In the genomic region with DNA sequence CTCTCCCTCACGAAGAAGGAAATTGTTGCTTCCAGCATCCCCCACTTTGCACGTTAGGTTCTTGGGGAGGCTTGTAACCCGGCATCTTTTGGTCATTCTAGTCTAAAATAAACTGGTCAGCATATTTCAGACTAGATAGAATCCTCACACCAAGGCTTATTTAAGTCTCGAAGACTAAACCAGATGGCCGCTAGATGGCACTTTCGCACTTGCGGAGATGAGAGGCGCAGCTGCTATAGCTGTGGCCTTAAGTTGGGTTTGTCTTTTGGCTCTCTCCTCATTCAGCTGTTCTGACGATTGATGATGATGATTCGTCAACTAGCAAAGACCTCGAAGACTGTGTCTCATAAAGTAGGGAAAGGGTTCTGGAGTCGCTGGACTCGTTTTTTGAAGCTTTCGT, we compare ENCODE assay signal across 8 mouse cellular contexts. TPM values are rescaled to one million over a fixed set of nuclear protein-coding genes. Genes with fewer than 3 reads are reported as not detected.
DNase-seq lines count a peak whose midpoint lies in the region; ATAC-seq and TF ChIP-seq lines count a peak whose summit lies in the region.

No protein-coding gene starts in this region.

- peak; percentile 15 to 34 for DNase-seq in urinary bladder, postnatal 36 days (ENCODE audit: low spot score in 2 of 2)
- no peak for DNase-seq in urinary bladder, postnatal 10 days (ENCODE audit: low spot score)
- DNase-seq in c-Kit-positive CD71-positive TER-119-negative erythroid progenitor cells, embryonic 14.5 days (ENCODE audit: low read depth) = peak; percentile 83
- DNase-seq in forebrain, postnatal 0 days = peak; percentile 93
- peak; percentile 38 to 39 for DNase-seq in thymus, postnatal 36 days

- H3K9ac ChIP-seq in forebrain, postnatal 0 days = no peak overlapping the region
- no peak overlapping the region for H3K9ac ChIP-seq in intestine, postnatal 0 days (ENCODE audit: low read depth, low read length)
- no peak overlapping the region for H3K9ac ChIP-seq in limb, embryonic 13.5 days

- 13% methylated on average over 14 of the region's 14 CpGs for WGBS in forebrain, postnatal 0 days
- WGBS in intestine, postnatal 0 days = 10% methylated on average over 14 of the region's 14 CpGs
- WGBS in limb, embryonic 13.5 days = 10% methylated on average over 14 of the region's 14 CpGs

- peak; percentile 81 for ATAC-seq in forebrain, postnatal 0 days
- no peak for ATAC-seq in intestine, postnatal 0 days
- ATAC-seq in limb, embryonic 13.5 days (ENCODE audit: low FRiP score, low read depth) = peak; percentile 72; the same call in 1 of the 2 replicates
- ATAC-seq in neutrophil, adult 5-6 weeks (ENCODE audit: extremely low read depth, insufficient number of reproducible peaks, low FRiP score, poor library complexity, severe bottlenecking) = peak; percentile 87; the same call in 1 of the 2 replicates

- H3K4me3 ChIP-seq in forebrain, postnatal 0 days (ENCODE audit: low read depth, low read length) = no peak overlapping the region
- no peak overlapping the region for H3K4me3 ChIP-seq in intestine, postnatal 0 days (ENCODE audit: low read depth, low read length)
- H3K4me3 ChIP-seq in limb, embryonic 13.5 days = no peak overlapping the region

- peak; percentile 90 for TF ChIP-seq CTCF in forebrain, postnatal 0 days (IDR thresholded peaks at IDR 0.05; ENCODE audit: low read depth)
- peak; percentile 92 for TF ChIP-seq CTCF in intestine, postnatal 0 days (IDR thresholded peaks at IDR 0.05; ENCODE audit: low read depth)

- H3K36me3 ChIP-seq in forebrain, postnatal 0 days (ENCODE audit: insufficient read depth) = no peaks in the 10 kb centered on the region
- no peaks in the 10 kb centered on the region for H3K36me3 ChIP-seq in intestine, postnatal 0 days (ENCODE audit: control insufficient read depth, insufficient read depth)
- no peaks in the 10 kb centered on the region for H3K36me3 ChIP-seq in limb, embryonic 13.5 days

- no peak overlapping the region for H3K27ac ChIP-seq in forebrain, postnatal 0 days (ENCODE audit: low read depth, low read length)
- H3K27ac ChIP-seq in intestine, postnatal 0 days (ENCODE audit: low read depth, low read length) = no peak overlapping the region
- no peak overlapping the region for H3K27ac ChIP-seq in limb, embryonic 13.5 days

- no peak overlapping the region for H3K4me2 ChIP-seq in forebrain, postnatal 0 days (ENCODE audit: low read depth)
- no peak overlapping the region for H3K4me2 ChIP-seq in intestine, postnatal 0 days (replicated peaks; ENCODE audit: low read depth)
- no peak overlapping the region for H3K4me2 ChIP-seq in limb, embryonic 13.5 days (replicated peaks)

- no peaks in the 10 kb centered on the region for H3K9me3 ChIP-seq in forebrain, postnatal 0 days (ENCODE audit: low read length)
- no peaks in the 10 kb centered on the region for H3K9me3 ChIP-seq in intestine, postnatal 0 days (ENCODE audit: control insufficient read depth)
- H3K9me3 ChIP-seq in limb, embryonic 13.5 days = no peaks in the 10 kb centered on the region

- no peaks in the 10 kb centered on the region for H3K27me3 ChIP-seq in forebrain, postnatal 0 days (ENCODE audit: insufficient read depth, low read length)
- H3K27me3 ChIP-seq in intestine, postnatal 0 days (replicated peaks; ENCODE audit: control insufficient read depth, insufficient read depth, low read length) = no peaks in the 10 kb centered on the region
- no peaks in the 10 kb centered on the region for H3K27me3 ChIP-seq in limb, embryonic 13.5 days

- H3K4me1 ChIP-seq in forebrain, postnatal 0 days (ENCODE audit: insufficient read depth) = no peaks in the 10 kb centered on the region; the same call in 1 of the 2 replicates
- no peaks in the 10 kb centered on the region for H3K4me1 ChIP-seq in intestine, postnatal 0 days (replicated peaks; ENCODE audit: control insufficient read depth, insufficient read depth, low read length)
- peaks cover 15% of the 10 kb centered on the region; the same call in 1 of the 2 replicates for H3K4me1 ChIP-seq in limb, embryonic 13.5 days

RNA-seq across cellular contexts. Expression of gene 4921524J17Rik, which starts 23.9 kb away (rescaled TPM):
- 40.1 and 48.2 TPM in 2 replicates for total RNA-seq in forebrain, postnatal 0 days (2014; rRNA removed)
- polyA plus RNA-seq in forebrain, postnatal 0 days (2015; fragmentation: Nextera tagmentation; extraction: Ambion mirVana) = 75.7 and 90.3 TPM in 2 replicates
- polyA plus RNA-seq in intestine, postnatal 0 days (2015; fragmentation: Nextera tagmentation; extraction: Ambion mirVana) = 24.3 and 26.1 TPM in 2 replicates
- 52.1 and 55.4 TPM in 2 replicates for polyA plus RNA-seq in limb, embryonic 13.5 days (2015; fragmentation: Nextera tagmentation; extraction: Ambion mirVana)
- 13.3 and 28.9 TPM in 2 replicates for total RNA-seq in neutrophil, adult 5-6 weeks (2017)

RNA-seq across cellular contexts. Expression of gene Gpt2, which starts 35.8 kb away (rescaled TPM):
- 50.2 and 51.5 TPM in 2 replicates for total RNA-seq in forebrain, postnatal 0 days (2014; rRNA removed)
- 18.8 and 24.5 TPM in 2 replicates for polyA plus RNA-seq in forebrain, postnatal 0 days (2015; fragmentation: Nextera tagmentation; extraction: Ambion mirVana)
- polyA plus RNA-seq in intestine, postnatal 0 days (2015; fragmentation: Nextera tagmentation; extraction: Ambion mirVana) = 3.5 and 3.6 TPM in 2 replicates
- polyA plus RNA-seq in limb, embryonic 13.5 days (2015; fragmentation: Nextera tagmentation; extraction: Ambion mirVana) = 42.5 and 43.6 TPM in 2 replicates
- total RNA-seq in neutrophil, adult 5-6 weeks (2017) = 1.2 and 5.6 TPM in 2 replicates
